Mouse (Mus musculus): ENCODE data around the gene Tgm6.

DNA sequence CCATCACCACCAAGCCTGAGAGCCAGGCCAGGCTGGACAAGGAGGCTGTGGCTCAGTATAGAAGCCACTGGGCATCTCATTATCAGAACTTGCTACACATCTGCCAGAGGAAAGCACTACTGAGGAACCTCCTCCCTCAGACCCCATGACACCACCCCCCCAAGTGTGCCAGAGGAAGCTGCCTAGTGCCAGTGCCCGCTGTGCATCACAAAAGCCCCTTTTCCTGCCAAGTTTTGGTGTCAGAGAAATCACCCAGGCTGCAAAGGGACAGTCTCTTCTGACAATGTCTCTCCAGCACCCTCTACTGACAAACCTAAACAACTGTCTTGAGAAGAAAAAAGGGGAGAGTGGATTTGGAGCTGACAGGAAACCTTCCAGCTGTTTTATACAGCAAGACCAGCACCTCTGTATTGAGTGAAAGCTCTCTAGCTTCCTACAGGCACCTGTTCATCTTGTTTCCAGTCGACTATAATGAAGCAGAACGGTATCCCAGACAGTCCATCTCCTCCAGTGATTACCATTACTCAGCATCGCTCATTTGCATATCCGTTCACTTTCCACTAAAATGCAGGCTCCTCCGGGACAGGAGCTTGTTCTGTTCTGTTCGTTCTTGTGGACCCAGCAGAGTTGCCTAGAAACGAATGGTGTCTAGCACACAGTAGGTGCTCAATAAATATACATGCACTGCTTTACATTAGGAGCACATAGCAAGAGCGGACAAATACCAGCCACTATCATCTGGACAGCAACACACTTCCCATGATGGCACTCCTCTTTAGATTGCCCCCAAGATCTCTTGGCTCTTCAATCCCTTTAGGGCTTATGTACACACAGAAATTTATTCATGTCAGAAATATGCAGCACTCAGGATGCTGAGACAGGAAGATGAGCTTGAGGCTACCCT is 54.3 kb downstream of the Tgm6 start:
- TF ChIP-seq CTCF (IDR thresholded peaks at IDR 0.05; ENCODE audit: low read depth) (peak; percentile 44), EP300 (IDR thresholded peaks at IDR 0.05; ENCODE audit: low read depth) (no peak)

Data from liver, embryonic 14.5 days (tissue).